Mouse (Mus musculus) regulatory T cell (primary cell): ENCODE measurements at regions not wholly inside any gene's neighbourhood (a gene's known extent, or its start where the extent isn't known, plus 50 kb on each side); places are given as distances from the start of the nearest gene placed in this dataset.

ENCODE experiments used
- in situ Hi-C: fragments of 300-600 bp; cut with MboI, MseI; formaldehyde crosslinking; loops from one replicate; pipeline ENCODE4 v1.15.1; 2025; ENCODE audit warnings: high pct_unique_total_duplicates

DNA sequence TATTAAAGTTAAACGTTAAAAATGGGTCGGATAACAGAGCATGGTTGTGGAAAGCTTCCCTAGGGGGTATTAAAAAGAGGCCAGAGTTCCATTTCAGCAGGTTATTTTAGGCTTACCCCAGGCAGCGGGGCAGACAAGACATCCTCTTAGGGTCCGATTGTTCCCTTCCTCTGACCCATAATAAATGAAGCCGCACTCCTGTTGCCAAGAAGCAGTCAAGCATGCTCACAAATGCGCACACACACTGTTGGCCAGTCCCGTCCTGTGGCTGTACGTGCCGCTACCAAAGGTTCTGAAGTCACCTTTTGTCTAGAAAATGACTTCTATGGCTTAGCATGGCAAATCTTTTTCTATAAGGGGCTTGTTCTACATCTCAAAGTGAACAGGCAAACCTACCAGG, 146.8 kb upstream of the Mdm1 start:
- in situ Hi-C loops = loop anchor here (5.0 kb wide), 1 partner anchor 37 kb away; no protein-coding TSS in a partner anchor

GRCm38 (mm10) chr10:117997796-117998195, 143.8 kb upstream of the Mdm1 start:
- in situ Hi-C loops = loop anchor here (5.0 kb wide), 1 partner anchor 40 kb away; no protein-coding TSS in a partner anchor

GRCm38 (mm10) chr10:118000591-118000990, 141.0 kb upstream of the Mdm1 start:
- in situ Hi-C loops = no loop called here

- in situ Hi-C loops = no loop called here
Measured at GRCm38 (mm10) chr10:118001501-118001900, 140.1 kb upstream of the Mdm1 start.

DNA sequence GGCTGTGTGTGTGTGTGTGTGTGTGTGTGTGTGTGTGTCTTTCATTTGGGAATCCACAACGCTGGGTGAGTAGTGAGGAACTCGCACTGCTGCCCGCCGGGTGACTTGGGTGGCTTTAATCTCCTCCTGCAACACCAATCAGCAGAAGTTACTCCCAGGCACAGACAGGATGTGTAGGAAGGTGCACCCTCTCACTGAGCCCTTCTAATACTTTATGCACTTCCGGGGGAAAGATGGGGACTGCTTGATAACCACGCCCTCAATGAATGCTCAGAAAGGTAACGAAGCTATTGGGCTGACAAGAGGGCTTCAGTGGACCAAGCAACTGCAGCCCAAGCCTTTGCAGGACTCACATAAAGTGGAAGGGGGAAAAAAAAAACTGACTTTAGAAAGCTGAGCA, 139.6 kb upstream of the Mdm1 start:
- in situ Hi-C loops = no loop called here

- in situ Hi-C loops = no loop called here
Measured at GRCm38 (mm10) chr10:118002559-118002958, 139.1 kb upstream of the Mdm1 start.

DNA sequence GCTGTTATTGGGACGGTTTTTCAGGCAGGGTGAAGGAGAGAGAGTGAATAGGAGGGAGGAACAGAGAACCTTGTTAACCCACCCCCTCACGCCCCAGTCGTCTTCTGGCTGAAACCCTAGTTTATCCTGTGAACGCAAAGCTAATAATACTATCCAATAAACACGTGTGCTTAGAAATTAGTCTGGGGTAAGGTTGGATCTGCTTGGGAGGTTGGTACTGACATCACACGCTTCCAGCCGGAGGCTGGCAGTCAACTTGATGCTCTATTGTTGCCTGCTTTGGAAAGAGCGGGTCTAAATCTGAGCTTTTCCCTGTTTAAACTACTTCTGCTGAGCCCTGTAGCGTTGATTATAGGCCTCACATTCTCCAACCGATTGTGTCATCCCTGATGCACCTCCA, 138.4 kb upstream of the Mdm1 start:
- in situ Hi-C loops = no loop called here

- in situ Hi-C loops = no loop called here
Measured at GRCm38 (mm10) chr10:118003739-118004361, 137.8 kb upstream of the Mdm1 start.

DNA sequence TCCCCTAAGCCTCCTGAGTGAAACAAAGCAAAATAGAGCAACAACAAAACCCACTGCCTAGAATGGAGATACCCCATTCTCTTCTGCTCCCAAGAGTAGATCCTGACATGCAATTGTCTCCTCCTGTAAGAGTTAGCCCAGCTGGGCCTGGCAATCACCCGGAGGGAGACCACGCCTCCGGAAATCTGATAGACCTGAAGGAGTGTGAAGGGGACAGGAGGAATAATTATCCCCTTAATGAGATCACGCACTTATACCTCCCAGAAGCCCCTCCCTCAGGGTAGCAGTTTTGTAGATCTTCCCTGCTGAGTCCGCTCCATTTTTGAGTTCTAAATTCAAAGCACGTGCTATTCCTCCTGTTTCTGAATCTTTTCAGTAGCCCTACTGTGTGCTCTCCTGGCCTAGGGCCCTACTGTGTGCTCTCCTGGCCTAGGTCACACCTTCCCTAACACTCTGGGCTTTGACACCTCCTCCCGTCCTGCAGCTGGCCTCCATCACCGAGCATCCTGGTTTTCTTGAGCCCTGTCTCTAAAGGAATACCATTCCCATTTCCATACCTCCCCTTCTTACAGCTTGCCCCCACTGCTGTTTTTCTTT, 137.2 kb upstream of the Mdm1 start:
- in situ Hi-C loops = no loop called here

DNA sequence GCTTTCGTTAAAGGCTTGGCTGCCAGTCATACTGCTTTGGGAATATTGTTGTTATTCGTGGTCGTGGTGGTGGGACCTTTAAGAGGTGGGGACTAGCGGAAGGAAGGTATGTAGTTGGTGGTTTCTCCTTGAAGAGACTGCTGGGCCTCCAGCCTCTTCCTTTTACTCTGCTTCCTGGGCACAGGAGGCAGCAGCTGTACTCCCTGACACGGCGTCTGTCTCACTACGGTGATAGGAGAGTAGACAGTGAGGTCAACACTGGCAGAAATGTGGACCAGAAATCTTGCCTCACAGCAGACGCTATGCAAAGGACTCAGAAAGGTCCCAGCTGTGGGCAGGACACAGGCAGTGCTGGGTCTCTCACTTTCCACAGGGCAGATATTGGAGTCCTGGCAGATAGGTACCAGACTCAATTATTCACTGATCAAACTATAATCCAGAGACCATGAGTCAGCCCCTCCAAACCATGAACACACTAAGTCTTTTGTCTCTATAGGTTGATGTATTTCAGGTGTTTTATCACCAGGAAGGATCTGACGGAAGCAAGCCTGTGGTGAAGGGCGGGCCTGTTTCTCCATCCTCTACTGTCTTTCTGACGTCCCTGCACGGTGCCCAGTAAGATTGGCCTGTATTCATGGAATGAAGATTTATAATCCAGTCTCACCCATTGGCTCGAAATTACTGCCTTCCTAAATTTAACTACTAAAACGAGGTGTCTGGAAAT, 134.6 kb upstream of the Mdm1 start:
- in situ Hi-C loops = no loop called here

DNA sequence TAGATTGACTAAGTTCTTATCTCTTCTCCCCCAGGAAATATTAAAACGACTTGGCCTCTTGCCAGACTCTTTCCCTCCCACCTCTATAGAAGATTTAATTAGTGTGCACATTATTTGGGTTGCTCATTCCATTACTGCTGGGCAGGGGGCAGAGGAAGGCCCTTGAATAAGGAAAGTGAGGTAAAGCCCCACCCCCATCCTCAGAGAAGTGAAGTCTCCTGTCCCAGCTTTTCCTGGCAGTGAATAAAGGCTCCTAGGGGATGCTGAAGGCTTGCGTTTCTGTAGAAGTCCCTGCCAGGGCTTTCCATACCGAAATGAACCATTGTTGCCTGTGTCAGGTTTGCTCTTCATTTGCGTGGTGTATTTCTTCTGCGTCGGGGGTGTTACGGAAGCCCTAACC, 133.8 kb upstream of the Mdm1 start:
- in situ Hi-C loops = no loop called here

DNA sequence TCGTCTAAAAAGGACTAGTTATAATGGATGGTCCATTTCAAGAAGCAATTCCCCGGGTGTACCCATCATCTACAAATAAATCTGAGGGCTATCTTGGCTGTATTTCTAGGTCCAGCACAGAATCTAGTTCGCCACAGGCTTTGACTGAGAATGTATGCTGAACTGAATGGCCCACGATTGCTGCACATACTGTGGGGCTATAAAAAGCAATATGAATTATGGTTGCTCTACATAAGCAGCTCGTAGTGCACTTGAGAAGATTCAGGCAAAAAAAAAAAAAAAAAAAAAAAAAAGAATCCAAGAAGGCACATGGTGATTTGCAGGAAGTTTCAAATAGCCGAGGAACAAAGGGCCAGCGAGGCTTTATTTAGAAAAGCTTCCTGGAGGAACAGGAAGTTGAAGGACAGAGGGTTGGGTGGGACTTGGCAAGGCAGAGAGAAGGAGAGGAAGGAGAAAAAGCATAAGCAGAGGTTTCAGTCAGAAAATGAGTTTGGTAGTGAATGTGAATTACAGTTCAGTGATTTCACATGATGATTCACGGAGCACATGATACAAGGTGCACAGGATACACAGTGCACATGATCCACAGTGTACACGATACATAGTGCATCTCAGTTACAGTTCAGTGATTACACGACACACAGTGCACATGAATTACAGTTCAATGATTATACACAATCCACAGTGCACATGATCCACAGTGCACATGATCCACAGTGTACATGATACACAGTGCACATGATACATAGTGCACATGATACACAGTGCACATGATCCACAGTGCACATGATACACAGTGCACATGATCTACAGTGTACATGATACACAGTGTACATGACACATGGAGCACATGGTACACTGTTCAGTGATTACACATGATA, 129.7 kb upstream of the Mdm1 start:
- in situ Hi-C loops = no loop called here

DNA sequence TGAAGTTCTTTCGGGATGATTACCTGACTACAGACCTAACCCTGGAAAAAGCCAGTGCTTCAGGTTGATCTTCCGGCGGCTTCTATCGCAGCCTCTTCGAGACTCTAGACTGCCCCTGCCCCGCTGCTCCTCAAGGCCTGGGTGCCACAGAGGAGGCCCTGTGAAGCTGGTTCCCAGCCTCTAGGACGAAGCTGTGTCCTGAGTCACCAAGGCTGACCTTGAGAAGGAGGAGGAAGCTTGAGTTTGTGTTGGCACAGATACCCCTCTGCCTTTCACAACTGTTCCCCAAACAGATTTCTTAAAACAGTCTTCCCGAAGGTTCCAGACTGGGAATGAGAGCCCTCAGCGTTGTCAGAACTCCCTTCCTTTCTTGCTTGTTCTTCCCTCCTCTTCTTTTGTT, 112.8 kb upstream of the Mdm1 start:
- in situ Hi-C loops = no loop called here

- in situ Hi-C loops = no loop called here
Measured at GRCm38 (mm10) chr10:118034401-118034800, 107.2 kb upstream of the Mdm1 start.

DNA sequence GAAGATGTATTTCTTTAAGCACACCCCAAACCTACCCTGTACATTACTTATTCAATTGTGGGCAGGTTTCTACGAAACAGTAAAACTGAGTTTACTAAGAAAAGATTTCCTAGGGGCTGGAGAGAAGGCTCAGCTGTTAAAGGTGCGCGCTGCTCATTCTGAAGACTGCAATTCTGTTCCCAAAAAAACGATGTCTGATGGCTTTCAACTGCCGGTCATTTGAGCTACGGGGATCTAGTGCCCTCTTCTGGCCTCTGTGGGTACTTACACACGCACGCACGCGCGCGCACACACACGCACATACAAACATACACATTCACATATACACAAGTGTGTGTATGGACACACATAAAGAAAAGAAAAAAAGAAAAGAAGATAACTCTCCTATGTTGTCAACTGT, 106.6 kb upstream of the Mdm1 start:
- in situ Hi-C loops = no loop called here

GRCm38 (mm10) chr10:118038465-118038864, 103.1 kb upstream of the Mdm1 start:
- in situ Hi-C loops = no loop called here

DNA sequence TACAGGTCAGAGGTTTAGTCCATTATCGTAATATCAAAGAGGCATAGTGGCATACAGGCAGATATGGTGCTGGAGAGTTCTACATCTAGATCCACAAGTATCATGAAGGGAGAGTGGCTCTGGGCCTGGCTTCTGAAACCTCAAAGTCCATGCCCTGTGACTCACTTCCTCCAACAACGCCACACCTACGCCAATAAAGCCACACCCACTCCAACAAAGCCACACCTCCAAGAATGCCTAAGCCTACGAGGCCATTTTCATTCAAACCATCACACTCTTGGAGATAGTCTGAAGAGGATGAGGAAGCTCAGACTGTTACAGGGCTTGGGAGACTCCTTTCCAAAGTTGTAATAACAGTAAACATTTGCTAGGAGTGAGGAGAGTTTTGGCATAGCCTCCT, 102.6 kb upstream of the Mdm1 start:
- in situ Hi-C loops = no loop called here

GRCm38 (mm10) chr10:118041068-118041467, 100.5 kb upstream of the Mdm1 start:
- in situ Hi-C loops = loop anchor here (5.0 kb wide), 1 partner anchor 91 kb away; no protein-coding TSS in a partner anchor

DNA sequence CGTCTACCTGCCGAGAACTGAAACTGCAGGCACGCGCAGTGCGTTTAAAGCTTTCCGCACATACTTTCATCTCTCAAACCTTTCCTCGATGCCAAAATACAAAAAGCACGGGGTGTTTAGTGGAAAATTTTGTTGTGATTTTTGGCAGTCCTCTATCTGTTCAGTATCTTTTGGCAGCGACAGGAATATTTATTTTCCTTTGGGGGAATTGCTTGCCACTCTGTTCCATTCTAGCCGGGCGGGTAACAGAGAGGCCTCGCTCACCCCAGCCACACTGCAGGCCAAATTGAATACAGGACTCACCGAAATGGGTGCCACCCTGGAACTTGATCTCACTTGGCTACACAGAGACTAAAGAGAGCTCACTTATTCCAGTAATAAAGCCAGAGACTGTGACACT, 97.8 kb upstream of the Mdm1 start:
- in situ Hi-C loops = loop anchor here (5.0 kb wide), 1 partner anchor 89 kb away; no protein-coding TSS in a partner anchor

DNA sequence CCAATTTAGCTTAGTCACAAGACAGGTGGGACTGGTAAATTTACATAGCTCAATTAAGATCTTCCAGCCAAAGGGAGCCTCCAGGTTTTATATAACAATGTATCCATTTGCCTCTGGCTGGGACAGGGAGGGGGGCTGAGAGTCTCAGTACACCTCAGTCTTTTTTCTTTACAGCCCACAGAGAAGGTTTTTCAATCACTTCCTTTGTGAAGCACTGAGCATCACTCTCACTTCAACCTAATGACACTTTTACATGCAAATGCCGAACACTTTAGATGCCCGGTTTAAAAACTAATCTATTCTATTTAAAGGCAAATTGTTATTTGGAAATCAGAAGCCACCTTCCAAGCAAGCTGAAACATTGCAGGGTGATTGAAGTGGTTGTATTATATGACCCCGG, 96.8 kb upstream of the Mdm1 start:
- in situ Hi-C loops = loop anchor here (5.0 kb wide), 1 partner anchor 87 kb away; no protein-coding TSS in a partner anchor

- in situ Hi-C loops = no loop called here
Measured at GRCm38 (mm10) chr10:118045427-118045826, 96.2 kb upstream of the Mdm1 start.

- in situ Hi-C loops = no loop called here
Measured at GRCm38 (mm10) chr10:118046328-118046727, 95.3 kb upstream of the Mdm1 start.
